Comparison of ENCODE assay signal across 7 mouse cellular contexts in genomic region chr5:90902380-90903260, GRCm38 (mm10). TPM values are rescaled to one million over a fixed set of nuclear protein-coding genes. Genes with fewer than 3 reads are reported as not detected.
DNase-seq lines count a peak whose midpoint lies in the region; ATAC-seq lines count a peak whose summit lies in the region.

No protein-coding gene starts in this region.

- no peaks in the 10 kb centered on the region for H3K36me3 ChIP-seq in forebrain, embryonic 11.5 days (ENCODE audit: control insufficient read depth, insufficient read depth, low read length)
- H3K36me3 ChIP-seq in limb, embryonic 13.5 days, result no peaks in the 10 kb centered on the region
- no peaks in the 10 kb centered on the region for H3K36me3 ChIP-seq in neural tube, embryonic 11.5 days (ENCODE audit: control insufficient read depth, insufficient read depth, low read length)

- peak overlapping the region; percentile 26 for H3K4me3 ChIP-seq in forebrain, embryonic 11.5 days (ENCODE audit: low read depth, low read length)
- peak overlapping the region; percentile 37 for H3K4me3 ChIP-seq in limb, embryonic 13.5 days
- peak overlapping the region; percentile 0; the same call in 1 of the 2 replicates for H3K4me3 ChIP-seq in neural tube, embryonic 11.5 days (ENCODE audit: low read depth, low read length)

- H3K27ac ChIP-seq in forebrain, embryonic 11.5 days (ENCODE audit: low read depth, low read length), result no peak overlapping the region
- H3K27ac ChIP-seq in limb, embryonic 13.5 days, result no peak overlapping the region
- H3K27ac ChIP-seq in neural tube, embryonic 11.5 days (ENCODE audit: low read depth, low read length), result no peak overlapping the region

- peak; percentile 60 for ATAC-seq in forebrain, embryonic 11.5 days (replicated peaks; ENCODE audit: low FRiP score)
- ATAC-seq in limb, embryonic 13.5 days (ENCODE audit: low FRiP score, low read depth), result no peak
- peak; percentile 66; the same call in 1 of the 2 replicates for ATAC-seq in neural tube, embryonic 11.5 days (ENCODE audit: insufficient read depth, low FRiP score, low TSS enrichment)

- H3K9me3 ChIP-seq in forebrain, embryonic 11.5 days (ENCODE audit: control insufficient read depth, low read length), result no peaks in the 10 kb centered on the region
- H3K9me3 ChIP-seq in limb, embryonic 13.5 days, result no peaks in the 10 kb centered on the region
- H3K9me3 ChIP-seq in neural tube, embryonic 11.5 days (ENCODE audit: control insufficient read depth, low read length), result no peaks in the 10 kb centered on the region

- H3K4me1 ChIP-seq in forebrain, embryonic 11.5 days (replicated peaks; ENCODE audit: control insufficient read depth, insufficient read depth, low read length), result 0 out of 2 replicates have a peak, but pooled peaks cover 3% of the 10 kb centered on the region
- peaks cover 28% of the 10 kb centered on the region for H3K4me1 ChIP-seq in limb, embryonic 13.5 days
- H3K4me1 ChIP-seq in neural tube, embryonic 11.5 days (ENCODE audit: control insufficient read depth, insufficient read depth, low read length), result no peaks in the 10 kb centered on the region

- peak overlapping the region; percentile 64 for H3K4me2 ChIP-seq in forebrain, embryonic 11.5 days (ENCODE audit: low read depth, low read length, severe bottlenecking)
- peak overlapping the region; percentile 70 for H3K4me2 ChIP-seq in limb, embryonic 13.5 days (replicated peaks)
- peak overlapping the region; percentile 48 for H3K4me2 ChIP-seq in neural tube, embryonic 11.5 days (ENCODE audit: low read depth)

- 13% methylated on average over 10 of the region's 10 CpGs for WGBS in forebrain, embryonic 11.5 days
- 8% methylated on average over 10 of the region's 10 CpGs for WGBS in limb, embryonic 13.5 days
- WGBS in neural tube, embryonic 11.5 days, result 18% methylated on average over 10 of the region's 10 CpGs

- no peak overlapping the region; the same call in 1 of the 2 replicates for H3K9ac ChIP-seq in forebrain, embryonic 11.5 days (ENCODE audit: low read length)
- no peak overlapping the region for H3K9ac ChIP-seq in limb, embryonic 13.5 days
- no peak overlapping the region for H3K9ac ChIP-seq in neural tube, embryonic 11.5 days (ENCODE audit: low read length)

- DNase-seq in urinary bladder, postnatal 14 days (ENCODE audit: low spot score), result peak; percentile 11
- DNase-seq in urinary bladder, adult 2 months (ENCODE audit: low spot score), result no peak
- peak; percentile 58 for DNase-seq in forebrain, embryonic 11.5 days (ENCODE audit: low spot score)
- no peak for DNase-seq in neural tube, embryonic 11.5 days (ENCODE audit: low spot score)
- no peak for DNase-seq in adrenal gland, adult 2 months
- DNase-seq in cerebellum, adult 11-12 months, result no peak

- H3K27me3 ChIP-seq in forebrain, embryonic 11.5 days (ENCODE audit: control insufficient read depth, insufficient read depth, low read length), result 0 out of 2 replicates have a peak, but pooled peaks cover 2% of the 10 kb centered on the region
- H3K27me3 ChIP-seq in limb, embryonic 13.5 days, result peaks cover 43% of the 10 kb centered on the region
- H3K27me3 ChIP-seq in neural tube, embryonic 11.5 days (ENCODE audit: control insufficient read depth, insufficient read depth, low read length), result no peaks in the 10 kb centered on the region

RNA-seq across cellular contexts. Expression of gene Cxcl2, which starts 1.1 kb away (rescaled TPM):
- polyA plus RNA-seq in urinary bladder, adult 2 months (2012; rRNA removed), result 0.37 TPM in 1 of 2 replicates, not detected in the other
- polyA plus RNA-seq in forebrain, embryonic 11.5 days (2014; fragmentation: Nextera tagmentation; extraction: Ambion mirVana), result not detected in 2 replicates
- 0.18 and 0.28 TPM in 2 replicates for polyA plus RNA-seq in limb, embryonic 13.5 days (2015; fragmentation: Nextera tagmentation; extraction: Ambion mirVana)
- not detected in 2 replicates for polyA plus RNA-seq in neural tube, embryonic 11.5 days (2014; fragmentation: Nextera tagmentation; extraction: Ambion mirVana)
- total RNA-seq in adrenal gland, adult 2 months (2021), result under 1 TPM in 1 of 2 experiments, not detected in 1; 0.35 TPM
- 1.9 TPM in 2 replicates for polyA plus RNA-seq in adrenal gland, adult 2 months (2012; rRNA removed)

RNA-seq across cellular contexts. Expression of gene Cxcl1, which starts 11.6 kb away (rescaled TPM):
- 1.1 and 1.4 TPM in 2 replicates for polyA plus RNA-seq in urinary bladder, adult 2 months (2012; rRNA removed)
- polyA plus RNA-seq in forebrain, embryonic 11.5 days (2014; fragmentation: Nextera tagmentation; extraction: Ambion mirVana), result not detected in 2 replicates
- 1.1 and 1.4 TPM in 2 replicates for polyA plus RNA-seq in limb, embryonic 13.5 days (2015; fragmentation: Nextera tagmentation; extraction: Ambion mirVana)
- not detected in 2 replicates for polyA plus RNA-seq in neural tube, embryonic 11.5 days (2014; fragmentation: Nextera tagmentation; extraction: Ambion mirVana)
- total RNA-seq in adrenal gland, adult 2 months (2021), result under 1 TPM; 0.40 to 0.73 TPM
- 1.8 and 3.8 TPM in 2 replicates for polyA plus RNA-seq in adrenal gland, adult 2 months (2012; rRNA removed)

RNA-seq across cellular contexts. Expression of gene Mthfd2l, which starts 28.3 kb away (rescaled TPM):
- polyA plus RNA-seq in urinary bladder, adult 2 months (2012; rRNA removed), result 25.9 and 32.4 TPM in 2 replicates
- polyA plus RNA-seq in forebrain, embryonic 11.5 days (2014; fragmentation: Nextera tagmentation; extraction: Ambion mirVana), result 78.3 and 85.0 TPM in 2 replicates
- polyA plus RNA-seq in limb, embryonic 13.5 days (2015; fragmentation: Nextera tagmentation; extraction: Ambion mirVana), result 59.5 and 62.3 TPM in 2 replicates
- 87.7 and 93.3 TPM in 2 replicates for polyA plus RNA-seq in neural tube, embryonic 11.5 days (2014; fragmentation: Nextera tagmentation; extraction: Ambion mirVana)
- 10 to 100 TPM; 14.2 to 20.4 TPM for total RNA-seq in adrenal gland, adult 2 months (2021)
- 29.0 and 64.4 TPM in 2 replicates for polyA plus RNA-seq in adrenal gland, adult 2 months (2012; rRNA removed)

Comparison
In these comparisons a context has a peak if more than half of its experiments do, and no peak if none do; other contexts are left out.
1. DNase-seq: peak in urinary bladder, postnatal 14 days (single experiment) and forebrain, embryonic 11.5 days (single experiment); none in urinary bladder, adult 2 months (single experiment), neural tube, embryonic 11.5 days (single experiment), adrenal gland, adult 2 months (single experiment) and cerebellum, adult 11-12 months (single experiment).
2. Peak in every context shown above with its lines, with median percentiles within 50 percentile points of each other: H3K4me2 ChIP-seq and H3K4me3 ChIP-seq.